Mouse (Mus musculus) stomach, embryonic 15.5 days (tissue): ENCODE data around the gene Tmem108. TPM values are rescaled to one million over a fixed set of nuclear protein-coding genes. Genes with fewer than 3 reads are reported as not detected.

Source experiments
- ATAC-seq: fragments of 200-750 bp; cut with Nextera tagmentation; 2 replicates; pipeline ENCODE4 v1.8.0; 2017; ENCODE audit warnings: low read depth, moderate number of reproducible peaks, moderate TSS enrichment; ENCODE audit not compliant: insufficient read depth, low FRiP score
- H3K27ac ChIP-seq: fragments of 300-500 bp; sonication (generic); 2 replicates; pipeline ENCODE4 v1.5.1; 2015; ENCODE audit warnings: mild to moderate bottlenecking, inconsistent platforms
- H3K27me3 ChIP-seq: fragments of 300-500 bp; sonication (generic); replicated peaks from 2 replicates; pipeline ENCODE4 v1.6.1; 2015; ENCODE audit warnings: inconsistent platforms
- H3K36me3 ChIP-seq: fragments of 300-500 bp; sonication (generic); 2 replicates; pipeline ENCODE4 v1.6.1; 2015; ENCODE audit warnings: inconsistent platforms
- H3K4me1 ChIP-seq: fragments of 300-500 bp; sonication (generic); 2 replicates; pipeline ENCODE4 v1.6.1; 2015; ENCODE audit warnings: inconsistent platforms
- H3K4me2 ChIP-seq: fragments of 300-500 bp; sonication (generic); 2 replicates; pipeline ENCODE4 v1.6.1; 2015; ENCODE audit warnings: mild to moderate bottlenecking, inconsistent platforms
- H3K4me3 ChIP-seq: fragments of 300-500 bp; sonication (generic); replicated peaks from 2 replicates; pipeline ENCODE4 v1.5.1; 2015; ENCODE audit warnings: inconsistent platforms
- H3K9ac ChIP-seq: fragments of 300-500 bp; sonication (generic); 2 replicates; pipeline ENCODE4 v1.6.1; 2015; ENCODE audit warnings: inconsistent platforms
- H3K9me3 ChIP-seq: fragments of 300-500 bp; sonication (generic); 2 replicates; pipeline ENCODE4 v1.6.1; 2016; ENCODE audit warnings: inconsistent platforms
- WGBS: fragments of 180-500 bp; shearing (Covaris S2); methylation state at CpG from one replicate; pipeline ENCODE4 v1.1.7; 2015; 5-methylcytosine and 5-hydroxymethylcytosine counted together
- polyA plus RNA-seq: library from polyadenylated mRNA; unstranded; fragments of >200 nt; fragmentation: Nextera tagmentation; extraction: Ambion mirVana; gene quantifications from 2 replicates; pipeline ENCODE4 v1.2.1, GENCODE M21; 2015

Gene Tmem108
- polyA plus RNA-seq, 1 experiment from 2014 or later: 12.9 TPM

DNA sequence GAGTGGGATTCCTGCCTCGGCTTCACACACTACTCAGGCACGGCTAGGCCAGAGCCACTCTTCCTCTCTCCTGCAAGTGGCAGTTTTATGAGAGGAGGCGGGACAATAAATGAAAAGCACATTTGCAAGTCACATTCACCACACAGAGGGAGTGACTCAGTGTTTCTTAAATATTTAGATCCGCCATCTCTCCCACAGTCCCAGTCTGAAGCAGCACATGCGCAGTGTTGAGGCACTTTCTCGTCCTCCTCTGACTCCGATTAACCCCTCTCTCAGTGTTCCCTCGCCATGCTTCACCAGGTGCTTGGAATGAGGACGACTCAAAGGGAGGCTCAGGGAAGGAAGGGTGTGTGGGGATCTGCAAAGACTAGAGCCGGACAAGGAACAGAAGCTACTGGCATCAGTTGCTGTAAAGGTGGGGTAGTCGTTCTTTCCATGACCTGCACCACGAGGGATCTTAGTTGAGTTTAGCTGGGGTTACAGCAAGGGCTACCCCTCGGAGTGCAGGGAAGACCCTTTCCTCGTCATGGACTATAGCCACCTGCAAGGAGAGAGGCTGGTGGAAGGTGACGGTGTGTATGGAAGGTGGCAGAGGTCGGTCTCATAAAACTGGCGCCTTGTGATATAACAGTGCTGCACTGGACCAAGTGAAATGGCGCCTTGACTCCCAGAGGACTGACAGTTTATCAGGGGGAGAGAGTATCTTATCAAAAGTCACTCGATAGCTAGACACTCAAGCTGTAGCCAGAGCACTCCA, 137.9 kb downstream of the Tmem108 start:
- Histone ChIP-seq H3K27ac (no peak overlapping the region), H3K9me3 (no peaks in the 10 kb centered on the region), H3K9ac (no peak overlapping the region), H3K36me3 (no peaks in the 10 kb centered on the region), H3K4me2 (no peak overlapping the region), H3K4me3 (no peak overlapping the region), H3K4me1 (no peaks in the 10 kb centered on the region), H3K27me3 (no peaks in the 10 kb centered on the region)
- no peak; the same call in 1 of the 2 replicates for ATAC-seq
- 76% methylated on average over 19 of the region's 19 CpGs for WGBS

DNA sequence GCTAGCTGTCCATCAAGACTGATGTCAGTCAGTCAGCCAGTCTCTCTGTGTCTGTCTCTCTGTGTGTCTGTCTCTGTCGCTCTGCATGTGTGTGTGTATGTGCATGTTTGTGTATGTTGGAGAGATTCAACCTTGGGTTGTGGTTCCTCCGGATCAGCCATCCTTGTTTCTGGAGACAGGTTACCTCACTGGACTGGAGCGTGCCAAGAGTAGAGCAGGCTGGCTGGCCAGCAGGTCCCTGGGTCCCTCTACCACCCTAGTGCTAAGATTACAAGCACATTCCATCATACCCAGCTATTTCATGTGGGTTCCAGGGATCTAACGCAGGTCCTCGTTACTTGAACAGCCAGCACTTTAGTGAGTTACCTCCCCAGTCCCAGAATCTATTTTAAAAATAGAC, 138.6 kb downstream of the Tmem108 start:
- WGBS: 83% methylated on average over 5 of the region's 5 CpGs
- Histone ChIP-seq H3K27ac (no peak overlapping the region), H3K9me3 (no peaks in the 10 kb centered on the region), H3K4me2 (no peak overlapping the region), H3K4me3 (no peak overlapping the region), H3K36me3 (no peaks in the 10 kb centered on the region), H3K4me1 (no peaks in the 10 kb centered on the region), H3K9ac (no peak overlapping the region), H3K27me3 (no peaks in the 10 kb centered on the region)
- ATAC-seq: no peak

DNA sequence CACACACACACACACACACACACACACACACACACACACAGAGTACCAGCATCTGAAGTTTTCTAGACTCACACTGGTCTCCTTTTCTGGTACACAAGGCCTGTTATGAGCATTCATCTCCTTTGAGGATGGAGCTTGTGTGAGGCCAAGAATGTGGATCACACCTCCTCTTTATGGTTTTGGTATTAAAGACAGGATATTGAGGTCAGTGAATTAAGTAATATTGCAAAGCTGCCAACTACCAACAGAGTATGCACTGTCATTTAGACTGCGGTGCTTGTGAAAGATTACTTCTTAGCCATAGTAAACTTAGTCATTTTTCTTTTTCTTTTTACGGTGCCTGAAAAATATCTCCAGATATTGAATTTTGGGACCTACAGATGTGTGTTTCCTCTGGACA, 139.8 kb downstream of the Tmem108 start:
- H3K4me1 ChIP-seq: no peaks in the 10 kb centered on the region
- H3K9me3 ChIP-seq: no peaks in the 10 kb centered on the region
- 95% methylated on average over 2 of the region's 2 CpGs for WGBS
- H3K36me3 ChIP-seq: no peaks in the 10 kb centered on the region
- no peak overlapping the region for H3K4me3 ChIP-seq
- no peak overlapping the region for H3K27ac ChIP-seq
- H3K27me3 ChIP-seq: no peaks in the 10 kb centered on the region
- H3K9ac ChIP-seq: no peak overlapping the region
- no peak overlapping the region for H3K4me2 ChIP-seq
- ATAC-seq: no peak

DNA sequence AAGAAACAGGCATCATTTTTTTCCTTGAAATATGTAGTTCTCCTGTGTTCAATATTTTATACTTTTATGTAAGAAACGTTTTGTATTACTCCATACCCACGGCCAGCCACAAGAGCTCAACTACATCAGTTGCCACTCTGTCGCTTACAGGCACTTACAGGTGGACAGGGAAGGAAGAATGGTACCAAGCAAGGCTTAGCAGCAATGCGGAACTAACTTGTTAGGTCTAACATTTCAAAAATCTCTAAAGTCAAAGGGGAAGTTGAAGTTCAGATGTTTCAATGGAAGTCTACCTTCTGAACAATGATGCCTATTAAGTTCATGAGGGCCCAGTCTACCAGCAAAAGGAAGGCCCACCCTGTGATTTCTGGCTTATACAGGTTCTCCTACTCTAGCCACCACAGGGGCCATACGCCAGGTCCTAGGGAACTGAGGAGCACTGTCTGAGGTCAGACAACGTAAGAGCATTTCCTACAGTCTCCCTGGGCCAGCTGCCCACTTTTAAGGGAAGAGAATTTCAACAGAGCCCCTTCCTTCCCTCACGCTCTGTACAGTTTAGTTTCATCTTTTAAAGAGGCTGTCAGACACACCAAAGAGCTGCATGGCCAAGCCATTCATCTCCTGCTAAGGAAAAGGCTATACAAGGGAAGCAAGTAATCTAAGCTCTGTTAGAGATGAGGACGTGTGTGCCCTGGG, 141.0 kb downstream of the Tmem108 start:
- Histone ChIP-seq H3K4me1 (no peaks in the 10 kb centered on the region), H3K27ac (no peak overlapping the region), H3K9me3 (no peaks in the 10 kb centered on the region), H3K36me3 (no peaks in the 10 kb centered on the region), H3K27me3 (no peaks in the 10 kb centered on the region), H3K9ac (no peak overlapping the region), H3K4me2 (no peak overlapping the region), H3K4me3 (no peak overlapping the region)
- 80% methylated on average over 8 of the region's 8 CpGs for WGBS
- no peak for ATAC-seq

DNA sequence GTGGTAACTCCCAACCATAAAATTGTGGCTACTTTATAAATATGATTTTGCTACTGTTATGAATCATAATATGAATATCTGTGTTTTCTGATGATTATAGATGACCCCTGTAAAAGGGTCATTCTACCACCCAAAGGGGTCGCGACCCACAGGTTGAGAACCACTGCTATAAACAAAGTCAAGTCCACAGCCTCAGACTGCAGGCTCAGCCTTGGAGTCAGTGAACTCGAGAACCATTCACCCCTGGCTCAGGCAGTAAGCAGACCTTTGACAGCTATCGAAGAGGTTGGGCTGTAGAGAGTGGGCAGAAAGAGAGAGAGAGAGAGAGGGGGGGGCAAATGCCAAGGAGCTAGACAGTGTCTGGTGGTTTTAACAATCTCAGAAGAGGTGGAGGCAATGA, 147.4 kb downstream of the Tmem108 start:
- 72% methylated on average over 4 of the region's 4 CpGs for WGBS

DNA sequence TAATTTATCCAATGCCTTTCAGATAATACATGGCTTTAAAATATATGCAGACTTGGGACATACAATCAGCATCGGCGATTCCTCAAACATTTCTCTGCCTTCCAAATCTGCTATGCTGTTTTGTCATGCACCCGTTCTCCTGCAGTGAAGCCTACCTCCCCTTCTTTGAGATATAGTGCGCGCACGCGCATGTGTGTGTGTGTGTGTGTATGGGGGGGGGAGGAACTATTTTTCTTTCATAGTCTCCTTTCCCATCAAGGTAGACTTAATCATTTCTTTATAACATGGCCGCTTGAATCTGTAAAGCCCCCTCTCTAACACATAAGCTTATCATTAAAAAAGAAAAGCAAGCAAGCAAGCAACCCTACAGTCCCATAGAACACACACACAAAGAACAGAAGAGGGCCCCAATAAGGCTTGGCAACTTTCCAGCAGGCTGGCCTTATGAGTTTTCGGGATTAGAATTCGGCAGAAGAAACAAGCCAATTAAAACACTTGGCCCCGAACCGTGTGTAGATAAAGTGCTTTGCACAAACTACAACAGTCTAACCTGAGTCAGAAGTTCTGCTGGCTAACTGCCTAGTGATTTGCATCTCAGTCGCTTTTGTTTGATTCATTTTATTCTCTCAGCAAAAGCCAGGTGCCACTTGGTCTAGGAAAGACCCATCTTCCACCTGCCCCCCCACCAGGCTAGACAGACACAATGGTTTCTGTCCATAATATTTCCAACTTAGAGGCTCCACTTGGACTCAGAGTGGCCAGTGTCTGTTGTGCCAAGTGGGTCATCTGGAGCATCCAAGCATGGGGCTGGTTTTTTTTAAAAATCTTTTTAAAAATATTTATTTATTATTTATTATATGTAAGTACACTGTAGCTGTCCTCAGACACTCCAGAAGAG, 153.2 kb downstream of the Tmem108 start:
- no peaks in the 10 kb centered on the region for H3K27me3 ChIP-seq
- no peaks in the 10 kb centered on the region for H3K36me3 ChIP-seq
- no peaks in the 10 kb centered on the region for H3K4me1 ChIP-seq
- H3K9me3 ChIP-seq: no peaks in the 10 kb centered on the region
- no peak overlapping the region for H3K4me2 ChIP-seq
- no peak for ATAC-seq
- H3K9ac ChIP-seq: no peak overlapping the region
- no peak overlapping the region for H3K27ac ChIP-seq
- no peak overlapping the region for H3K4me3 ChIP-seq
- WGBS: 86% methylated on average over 13 of the region's 13 CpGs

More for the DNA sequence above, 147.4 kb downstream of the Tmem108 start:
- ATAC-seq: no peak
- Histone ChIP-seq H3K9ac (no peak overlapping the region), H3K36me3 (no peaks in the 10 kb centered on the region), H3K4me1 (no peaks in the 10 kb centered on the region), H3K4me2 (no peak overlapping the region), H3K27ac (no peak overlapping the region), H3K9me3 (no peaks in the 10 kb centered on the region), H3K27me3 (no peaks in the 10 kb centered on the region), H3K4me3 (no peak overlapping the region)

DNA sequence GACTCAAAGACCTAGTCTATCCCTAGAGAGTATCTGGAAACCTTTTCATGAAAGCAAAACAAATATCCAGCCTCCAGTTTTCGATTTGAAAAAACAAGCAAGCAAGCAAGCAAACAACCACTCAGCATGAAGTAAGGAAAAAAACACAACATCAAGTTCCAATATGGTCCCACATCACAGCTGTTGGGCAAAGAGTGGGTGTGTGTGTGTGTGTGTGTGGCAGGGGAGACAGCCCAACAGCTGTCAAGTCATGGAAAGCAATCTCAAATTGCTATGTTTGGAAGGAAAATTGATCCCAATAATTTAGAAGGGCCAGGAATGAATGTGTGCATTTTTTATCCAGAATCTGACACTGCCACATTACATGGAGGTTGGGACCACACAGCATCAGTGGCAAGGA, 155.6 kb downstream of the Tmem108 start:
- no peaks in the 10 kb centered on the region for H3K27me3 ChIP-seq
- WGBS: 77% methylated on average over 1 of the region's 1 CpGs
- H3K36me3 ChIP-seq: no peaks in the 10 kb centered on the region
- H3K9ac ChIP-seq: no peak overlapping the region
- ATAC-seq: no peak
- no peak overlapping the region for H3K4me3 ChIP-seq
- no peak overlapping the region for H3K27ac ChIP-seq
- no peaks in the 10 kb centered on the region for H3K4me1 ChIP-seq
- no peaks in the 10 kb centered on the region for H3K9me3 ChIP-seq
- H3K4me2 ChIP-seq: no peak overlapping the region

DNA sequence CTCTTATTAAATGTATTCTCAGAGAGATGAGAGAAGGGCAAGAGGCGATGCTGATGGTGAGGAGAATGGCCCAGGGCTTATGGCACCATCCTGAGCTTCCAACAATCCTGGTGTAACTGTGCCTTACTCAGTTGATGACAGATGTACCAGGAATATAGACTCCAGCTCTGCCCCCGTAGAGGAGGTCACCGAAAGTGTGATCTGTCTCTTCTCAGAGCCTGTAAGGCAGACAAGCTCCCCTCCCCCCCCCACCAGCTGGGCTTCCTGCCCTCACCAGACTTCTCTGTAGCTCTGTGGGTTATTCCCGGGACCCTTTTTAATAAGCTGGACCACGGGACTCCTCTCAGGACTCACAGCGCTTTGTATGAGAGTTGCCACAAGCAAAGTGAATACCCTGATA, 157.8 kb downstream of the Tmem108 start:
- H3K27me3 ChIP-seq: no peaks in the 10 kb centered on the region
- 57% methylated on average over 6 of the region's 6 CpGs for WGBS
- no peak overlapping the region for H3K4me2 ChIP-seq
- H3K36me3 ChIP-seq: no peaks in the 10 kb centered on the region
- H3K9me3 ChIP-seq: no peaks in the 10 kb centered on the region
- no peak overlapping the region for H3K4me3 ChIP-seq
- ATAC-seq: no peak
- H3K27ac ChIP-seq: no peak overlapping the region
- H3K9ac ChIP-seq: no peak overlapping the region
- H3K4me1 ChIP-seq: no peaks in the 10 kb centered on the region

DNA sequence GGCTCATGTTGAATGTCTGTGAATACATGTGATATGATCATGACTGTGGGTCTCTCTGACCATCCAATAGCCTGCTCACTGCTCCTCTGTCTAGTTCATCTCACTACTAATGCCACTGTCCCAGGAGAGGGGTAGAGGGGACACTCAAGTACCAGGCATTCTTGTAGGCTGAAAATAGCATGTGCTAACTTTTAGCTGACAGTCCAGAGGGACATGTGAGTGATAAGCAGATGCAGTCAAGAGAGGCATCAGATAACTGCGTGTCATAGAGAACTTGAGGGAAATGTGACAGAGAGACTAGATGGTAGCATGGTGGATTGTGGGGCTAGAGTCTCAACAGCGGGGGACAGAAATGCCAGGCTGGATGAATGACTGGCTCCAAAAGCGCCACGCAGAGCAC, 159.8 kb downstream of the Tmem108 start:
- Histone ChIP-seq H3K4me2 (no peak overlapping the region), H3K27me3 (no peaks in the 10 kb centered on the region), H3K9ac (no peak overlapping the region), H3K4me3 (no peak overlapping the region), H3K27ac (no peak overlapping the region), H3K36me3 (no peaks in the 10 kb centered on the region), H3K4me1 (no peaks in the 10 kb centered on the region), H3K9me3 (no peaks in the 10 kb centered on the region)
- ATAC-seq: no peak
- 89% methylated on average over 4 of the region's 4 CpGs for WGBS

DNA sequence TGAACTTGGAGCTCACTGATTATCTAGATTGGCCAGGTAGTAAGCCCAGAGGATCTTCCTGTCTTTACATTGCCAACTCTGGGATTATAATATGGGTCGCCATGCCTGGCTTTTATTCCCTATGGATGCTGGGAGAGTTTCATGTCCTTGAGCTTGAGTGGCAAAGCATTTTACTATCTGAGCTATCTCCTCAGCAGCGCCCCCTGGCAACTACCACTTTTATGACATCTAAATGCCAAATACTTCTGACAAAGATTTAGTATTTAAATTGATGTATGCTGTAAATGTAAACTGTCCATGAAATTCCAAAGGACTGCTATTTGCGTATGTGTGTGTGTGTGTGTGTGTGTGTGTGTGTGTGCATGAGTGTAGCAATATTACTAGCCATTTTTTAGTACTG, 160.8 kb downstream of the Tmem108 start:
- H3K4me2 ChIP-seq: no peak overlapping the region
- H3K9ac ChIP-seq: no peak overlapping the region
- no peaks in the 10 kb centered on the region for H3K36me3 ChIP-seq
- H3K27me3 ChIP-seq: no peaks in the 10 kb centered on the region
- H3K9me3 ChIP-seq: no peaks in the 10 kb centered on the region
- no peak overlapping the region for H3K4me3 ChIP-seq
- 57% methylated on average over 3 of the region's 3 CpGs for WGBS
- H3K27ac ChIP-seq: no peak overlapping the region
- H3K4me1 ChIP-seq: no peaks in the 10 kb centered on the region
- ATAC-seq: no peak

DNA sequence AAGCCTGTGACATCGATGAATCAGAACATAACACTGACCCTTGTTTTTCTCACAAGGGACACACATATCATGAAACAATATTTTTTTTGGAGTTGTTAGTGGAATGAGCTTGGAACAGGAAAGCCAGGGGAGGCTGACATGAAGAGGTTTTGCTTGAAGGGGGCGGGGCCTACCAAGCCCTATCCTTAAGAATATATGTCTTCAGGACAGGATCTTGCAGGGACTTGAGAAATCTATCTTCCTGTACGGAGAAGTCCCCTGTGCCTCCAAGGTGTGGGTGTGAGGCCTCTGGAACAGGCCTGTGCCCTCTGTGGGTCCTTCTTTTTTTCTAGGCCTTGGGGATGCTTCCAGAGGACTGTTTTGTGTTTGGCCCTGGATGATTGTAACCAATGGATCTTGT, 161.7 kb downstream of the Tmem108 start:
- ATAC-seq: no peak
- Histone ChIP-seq H3K9ac (no peak overlapping the region), H3K9me3 (no peaks in the 10 kb centered on the region), H3K27me3 (no peaks in the 10 kb centered on the region), H3K4me3 (no peak overlapping the region), H3K4me2 (no peak overlapping the region), H3K27ac (no peak overlapping the region), H3K36me3 (no peaks in the 10 kb centered on the region), H3K4me1 (no peaks in the 10 kb centered on the region)
- WGBS: 82% methylated on average over 3 of the region's 3 CpGs

DNA sequence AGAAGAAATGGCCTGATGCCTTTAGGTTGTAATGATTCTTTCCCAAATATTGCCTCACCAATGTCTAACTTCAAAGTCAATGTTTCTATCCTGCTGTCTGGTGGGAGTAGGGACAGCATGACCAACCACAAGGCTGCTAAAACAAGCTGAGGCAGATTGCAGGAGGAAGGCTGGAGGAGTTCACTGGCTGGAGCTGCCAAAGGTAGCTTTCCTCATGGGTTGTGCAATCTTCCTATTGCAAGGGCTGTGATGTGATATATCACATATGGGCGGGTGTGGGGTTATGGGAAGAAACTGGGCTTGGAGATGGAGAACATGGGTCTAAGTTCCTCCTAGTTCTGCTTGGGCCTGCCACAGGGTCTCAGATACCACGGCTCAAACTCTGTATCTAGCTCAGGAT, 163.8 kb downstream of the Tmem108 start:
- Histone ChIP-seq H3K4me1 (no peaks in the 10 kb centered on the region), H3K4me2 (no peak overlapping the region), H3K36me3 (no peaks in the 10 kb centered on the region), H3K4me3 (no peak overlapping the region), H3K9ac (no peak overlapping the region), H3K27ac (no peak overlapping the region), H3K27me3 (no peaks in the 10 kb centered on the region), H3K9me3 (no peaks in the 10 kb centered on the region)
- WGBS: 76% methylated on average over 2 of the region's 2 CpGs
- ATAC-seq: no peak
